Mouse (Mus musculus) G1E-ER4 (cell line): Measurements from ENCODE around the gene Bcl2l15. TPM values are rescaled to one million over a fixed set of nuclear protein-coding genes. Genes with fewer than 3 reads are reported as not detected.
A peak's percentile ranks its signal among the peaks of the same experiment; 100 is the strongest.

Source experiments
- GATA1 ChIP-seq: IDR thresholded peaks from one replicate; pipeline ENCODE4 v1.8.0; 2012; ENCODE audit warnings: low read length, inconsistent platforms
- polyA plus RNA-seq: library from polyadenylated mRNA; stranded (reverse); fragments of >175 nt; gene quantifications from 2 replicates; pipeline ENCODE4 v1.2.3, GENCODE M21; 2012

The Bcl2l15 gene
- polyA plus RNA-seq: not detected in 2 replicates

GRCm38 (mm10) chr3:103832426-103832825 lies at the start of gene Bcl2l15:
Gene Bcl2l15 (plus strand): TSS chr3:103832601.
- TF ChIP-seq GATA1: peak; percentile 53

- TF ChIP-seq GATA1: no peak
These were observed 49.4 kb upstream of the Bcl2l15 start for GRCm38 (mm10) chr3:103782844-103783609.

- TF ChIP-seq GATA1: no peak
These were observed 45.2 kb upstream of the Bcl2l15 start for GRCm38 (mm10) chr3:103787225-103787624.

- no peak for TF ChIP-seq GATA1
These were observed 43.3 kb upstream of the Bcl2l15 start for GRCm38 (mm10) chr3:103789096-103789495.

GRCm38 (mm10) chr3:103789891-103790345 lies 42.5 kb upstream of the Bcl2l15 start:
- no peak for TF ChIP-seq GATA1

- no peak for TF ChIP-seq GATA1
These were observed 41.9 kb upstream of the Bcl2l15 start for GRCm38 (mm10) chr3:103790346-103791145.

GRCm38 (mm10) chr3:103791230-103792110 lies 40.9 kb upstream of the Bcl2l15 start, which contains the start of gene Hipk1:
Gene Hipk1 (minus strand): TSS chr3:103791563.
- TF ChIP-seq GATA1: no peak

- no peak for TF ChIP-seq GATA1
These were observed 39.8 kb upstream of the Bcl2l15 start for GRCm38 (mm10) chr3:103792566-103792965.

- no peak for TF ChIP-seq GATA1
These were observed 36.0 kb upstream of the Bcl2l15 start for GRCm38 (mm10) chr3:103796389-103796788.

GRCm38 (mm10) chr3:103799507-103799906 lies 32.9 kb upstream of the Bcl2l15 start:
- TF ChIP-seq GATA1: peak; percentile 88

- TF ChIP-seq GATA1: no peak
These were observed 30.5 kb upstream of the Bcl2l15 start for GRCm38 (mm10) chr3:103801631-103802531.

GRCm38 (mm10) chr3:103802861-103803260 lies 29.5 kb upstream of the Bcl2l15 start:
- TF ChIP-seq GATA1: no peak

GRCm38 (mm10) chr3:103805671-103806070 lies 26.7 kb upstream of the Bcl2l15 start:
- no peak for TF ChIP-seq GATA1

- TF ChIP-seq GATA1: no peak
These were observed 23.3 kb upstream of the Bcl2l15 start, which contains the start of the genes Dclre1b, Ap4b1 and Gm43064 for GRCm38 (mm10) chr3:103808891-103809798. Gene Dclre1b (minus strand): TSS chr3:103809444. Gene Ap4b1 (plus strand): TSS chr3:103809520. Gene Gm43064 (plus strand): TSS chr3:103809573.
